8 mouse cellular contexts compared by ENCODE assay signal in genomic region chr8:125995101-125995986, GRCm38 (mm10). TPM values are rescaled to one million over a fixed set of nuclear protein-coding genes. Genes with fewer than 3 reads are reported as not detected.
A peak's percentile ranks its signal among the peaks of the same experiment; 100 is the strongest.
DNase-seq lines count a peak whose midpoint lies in the region; ATAC-seq and TF ChIP-seq lines count a peak whose summit lies in the region.

Gene Kcnk1, plus strand, starts transcription at chr8:125995170.

- H3K4me3 ChIP-seq in E14TG2a.4 (replicated peaks; ENCODE audit: low read length) = peak within 1 kb of the TSS; percentile 83
- peak within 1 kb of the TSS; percentile 54 for H3K4me3 ChIP-seq in forebrain, embryonic 11.5 days (ENCODE audit: low read depth, low read length)
- peak within 1 kb of the TSS; percentile 65 for H3K4me3 ChIP-seq in hindbrain, postnatal 0 days (ENCODE audit: low read length)
- peak within 1 kb of the TSS; percentile 75 for H3K4me3 ChIP-seq in left cerebral cortex, adult 2 months
- H3K4me3 ChIP-seq in small intestine, adult 2 months (ENCODE audit: low read depth, low read length) = peak within 1 kb of the TSS; percentile 92

- peaks cover 57% of the 10 kb centered on the region for H3K4me1 ChIP-seq in E14TG2a.4 (replicated peaks; ENCODE audit: low read depth, low read length)
- H3K4me1 ChIP-seq in forebrain, embryonic 11.5 days (replicated peaks; ENCODE audit: control insufficient read depth, insufficient read depth, low read length) = peaks cover 5% of the 10 kb centered on the region; the same call in 1 of the 2 replicates
- H3K4me1 ChIP-seq in hindbrain, postnatal 0 days (ENCODE audit: insufficient read depth, low read length) = peaks cover 17% of the 10 kb centered on the region
- H3K4me1 ChIP-seq in small intestine, adult 2 months (ENCODE audit: control insufficient read depth, insufficient read depth, insufficient read length, low read length) = peaks cover 11% of the 10 kb centered on the region; the same call in 1 of the 2 replicates

- peak within 1 kb of the TSS; percentile 65 for H3K9ac ChIP-seq in forebrain, embryonic 11.5 days (ENCODE audit: low read length)
- H3K9ac ChIP-seq in hindbrain, postnatal 0 days (replicated peaks; ENCODE audit: low read length) = peak within 1 kb of the TSS; percentile 83

- TF ChIP-seq CTCF in E14TG2a.4 (conservative IDR thresholded peaks at IDR 0.05; ENCODE audit: low read length) = no peak
- peak; percentile 48 for TF ChIP-seq CTCF in hindbrain, postnatal 0 days (IDR thresholded peaks at IDR 0.05; ENCODE audit: low read depth)
- no peak; the same call in 1 of the 2 replicates for TF ChIP-seq CTCF in left cerebral cortex, adult 2 months (IDR thresholded peaks at IDR 0.05)
- TF ChIP-seq CTCF in small intestine, adult 2 months (IDR thresholded peaks at IDR 0.05; ENCODE audit: extremely low read depth, insufficient read length, insufficient replicate concordance, low read depth, low read length) = no peak

- WGBS in forebrain, embryonic 11.5 days = under 1% methylated on average over 73 of the region's 73 CpGs
- under 1% methylated on average over 57 of the region's 73 CpGs for WGBS in hindbrain, postnatal 0 days
- 1% methylated on average over 73 of the region's 73 CpGs for WGBS in small intestine, adult 2 months

- H3K9me3 ChIP-seq in E14TG2a.4 (ENCODE audit: low read length) = no peaks in the 10 kb centered on the region
- H3K9me3 ChIP-seq in forebrain, embryonic 11.5 days (ENCODE audit: control insufficient read depth, low read length) = no peaks in the 10 kb centered on the region
- H3K9me3 ChIP-seq in hindbrain, postnatal 0 days (ENCODE audit: low read length) = no peaks in the 10 kb centered on the region

- DNase-seq in brain, adult 2 months (ENCODE audit: low read depth, low spot score) = peak; percentile 95
- peak; percentile 81 for DNase-seq in forebrain, embryonic 11.5 days (ENCODE audit: low spot score)
- DNase-seq in hindbrain, postnatal 0 days (ENCODE audit: low spot score) = peak; percentile 68
- DNase-seq in left cerebral cortex, adult 2 months (ENCODE audit: extremely low spot score in 1 of 2, low spot score in 2 of 2) = peak; percentile 79 to 87
- peak; percentile 71 for DNase-seq in lung, postnatal 25 days (ENCODE audit: low spot score)
- no peak for DNase-seq in natural killer cell, adult 2 months (ENCODE audit: low spot score in 2 of 2)

- intact Hi-C loops in left cerebral cortex, adult 2 months (cut with DNase I) = no loop called here

- peak within 1 kb of the TSS; percentile 92 for H3K4me2 ChIP-seq in forebrain, embryonic 11.5 days (ENCODE audit: low read depth, low read length, severe bottlenecking)
- H3K4me2 ChIP-seq in hindbrain, postnatal 0 days (ENCODE audit: low read depth, low read length) = peak within 1 kb of the TSS; percentile 84

- no peak for TF ChIP-seq POLR2A in small intestine, adult 2 months (IDR thresholded peaks at IDR 0.05; ENCODE audit: low read depth, low read length)

- no peaks in the 10 kb centered on the region for H3K36me3 ChIP-seq in E14TG2a.4 (ENCODE audit: insufficient read depth, low read length)
- H3K36me3 ChIP-seq in forebrain, embryonic 11.5 days (ENCODE audit: control insufficient read depth, insufficient read depth, low read length) = no peaks in the 10 kb centered on the region
- H3K36me3 ChIP-seq in hindbrain, postnatal 0 days (ENCODE audit: insufficient read depth, low read length) = no peaks in the 10 kb centered on the region
- H3K36me3 ChIP-seq in small intestine, adult 2 months (ENCODE audit: control insufficient read depth, insufficient read depth, low read length) = no peaks in the 10 kb centered on the region

- peak; percentile 81 for ATAC-seq in forebrain, embryonic 11.5 days (replicated peaks; ENCODE audit: low FRiP score)
- ATAC-seq in hindbrain, postnatal 0 days = peak; percentile 73

- H3K27me3 ChIP-seq in E14TG2a.4 (ENCODE audit: insufficient read depth, low read length) = peaks cover 55% of the 10 kb centered on the region
- peaks cover 20% of the 10 kb centered on the region for H3K27me3 ChIP-seq in forebrain, embryonic 11.5 days (ENCODE audit: control insufficient read depth, insufficient read depth, low read length)
- H3K27me3 ChIP-seq in hindbrain, postnatal 0 days (ENCODE audit: insufficient read depth, low read length) = no peaks in the 10 kb centered on the region
- no peaks in the 10 kb centered on the region for H3K27me3 ChIP-seq in small intestine, adult 2 months (ENCODE audit: control insufficient read depth, insufficient read depth, low read length)

- no peak within 1 kb of the TSS for H3K27ac ChIP-seq in forebrain, embryonic 11.5 days (ENCODE audit: low read depth, low read length)
- H3K27ac ChIP-seq in hindbrain, postnatal 0 days = peak within 1 kb of the TSS; percentile 84
- H3K27ac ChIP-seq in left cerebral cortex, adult 2 months = peak within 1 kb of the TSS; percentile 96
- peak within 1 kb of the TSS; percentile 90 for H3K27ac ChIP-seq in small intestine, adult 2 months (ENCODE audit: insufficient read depth, low read depth, low read length)

RNA-seq across cellular contexts. Expression of gene Kcnk1, which starts in this region (rescaled TPM):
- polyA plus RNA-seq in forebrain, embryonic 11.5 days (2014; fragmentation: Nextera tagmentation; extraction: Ambion mirVana) = 8.3 and 8.9 TPM in 2 replicates
- total RNA-seq in hindbrain, postnatal 0 days (2014; rRNA removed) = 59.6 and 75.5 TPM in 2 replicates
- polyA plus RNA-seq in hindbrain, postnatal 0 days (2015; fragmentation: Nextera tagmentation; extraction: Ambion mirVana) = 38.2 and 39.3 TPM in 2 replicates
- total RNA-seq in left cerebral cortex, adult 2 months (2021) = 10 to 100 TPM; 90.0 to 91.1 TPM
- 30.0 and 40.5 TPM in 2 replicates for polyA plus RNA-seq in small intestine, adult 2 months (2012; rRNA removed)

Comparison
In these comparisons a context has a peak if more than half of its experiments do, and no peak if none do; other contexts are left out.
1. DNase-seq: peak in brain, adult 2 months (single experiment), forebrain, embryonic 11.5 days (single experiment), hindbrain, postnatal 0 days (single experiment), left cerebral cortex, adult 2 months (2 of 2) and lung, postnatal 25 days (single experiment); none in natural killer cell, adult 2 months (0 of 2).
2. Peak in every context shown above with its lines, with median percentiles within 50 percentile points of each other: H3K4me3 ChIP-seq.